Mouse (Mus musculus): Measurements from ENCODE around the gene Gstz1. TPM values are rescaled to one million over a fixed set of nuclear protein-coding genes. Genes with fewer than 3 reads are reported as not detected.

Gene Gstz1
- total and polyA plus RNA-seq, 3 experiments = 19.7 to 27.5 (median 22.3) TPM

GRCm38 (mm10) chr12:87147395-87148089 is 577 bp downstream of the Gstz1 start, which contains the start of gene Pomt2 (continued):
- TF ChIP-seq EP300 (IDR thresholded peaks at IDR 0.05; ENCODE audit: low read length) (no peak), UBTF (IDR thresholded peaks at IDR 0.05; ENCODE audit: low read depth, low read length) (peak; percentile 100), ZC3H11A (IDR thresholded peaks at IDR 0.05; ENCODE audit: low read depth, low read length) (no peak), HCFC1 (IDR thresholded peaks at IDR 0.05; ENCODE audit: low read depth, low read length) (peak; percentile 94), RCOR1 (conservative IDR thresholded peaks at IDR 0.05; ENCODE audit: low read depth, low read length) (no peak), ZKSCAN1 (IDR thresholded peaks at IDR 0.05; ENCODE audit: borderline replicate concordance, low read depth, low read length) (no peak), USF2 (conservative IDR thresholded peaks at IDR 0.05; ENCODE audit: low read depth, low read length) (no peak), KAT2A (IDR thresholded peaks at IDR 0.05; ENCODE audit: insufficient replicate concordance, low read length) (peak; percentile 92), NRF1 (IDR thresholded peaks at IDR 0.05; ENCODE audit: low read depth, low read length) (peak; percentile 78), JUN (IDR thresholded peaks at IDR 0.05; ENCODE audit: insufficient read depth, low read depth, low read length) (no peak), MAX (IDR thresholded peaks at IDR 0.05; ENCODE audit: low read length) (peak; percentile 63), ETS1 (conservative IDR thresholded peaks at IDR 0.05; ENCODE audit: low read depth, low read length) (no peak), ZNF384 (IDR thresholded peaks at IDR 0.05; ENCODE audit: low read depth, low read length) (0 out of 2 replicates have a peak, but pooled peaks have one; percentile 23), TCF12 (IDR thresholded peaks at IDR 0.05; ENCODE audit: low read depth, low read length) (peak; percentile 74), GABPA (IDR thresholded peaks at IDR 0.05; ENCODE audit: insufficient replicate concordance, low read depth, low read length) (peak; percentile 45; the same call in 1 of the 2 replicates), MYC (IDR thresholded peaks at IDR 0.05; ENCODE audit: low read depth, low read length) (peak; percentile 32; the same call in 1 of the 2 replicates), CHD1 (IDR thresholded peaks at IDR 0.05; ENCODE audit: low read depth, low read length) (0 out of 2 replicates have a peak, but pooled peaks have one; percentile 66), IRF4 (IDR thresholded peaks at IDR 0.05; ENCODE audit: low read depth, low read length) (peak; percentile 8; the same call in 1 of the 2 replicates), MAFK (IDR thresholded peaks at IDR 0.05; ENCODE audit: insufficient replicate concordance, low read length) (no peak), E2F4 (IDR thresholded peaks at IDR 0.05; ENCODE audit: insufficient replicate concordance, low read depth, low read length) (0 out of 2 replicates have a peak, but pooled peaks have one; percentile 42), SIN3A (IDR thresholded peaks at IDR 0.05; ENCODE audit: low read length) (peak; percentile 80), NELFE (IDR thresholded peaks at IDR 0.05; ENCODE audit: low read depth, low read length) (peak; percentile 88)

GRCm38 (mm10) chr12:87148136-87148535 is 1.2 kb downstream of the Gstz1 start:
- peak overlapping the region; percentile 72 to 98 (median 85) for H3K4me3 ChIP-seq (replicated peaks in 1 of 3; ENCODE audit: low read depth in 2 of 3, low read length in 2 of 3, poor library complexity in 1 of 3)
- dilution Hi-C loops (cut with MboI; ENCODE audit: extremely low pct_ligation_motif_present, extremely low pct_unique_long_range_greater_than_20kb, low sequenced_read_pairs) = no loop called here
- in situ Hi-C loops (cut with MboI; ENCODE audit: low pct_ligation_motif_present, low pct_unique_long_range_greater_than_20kb, low sequenced_read_pairs) = no loop called here
- H3K9me3 ChIP-seq (replicated peaks; ENCODE audit: low read length) = peaks cover 5% of the 10 kb centered on the region
- DNase-seq (ENCODE audit: extremely low read depth) = no peak
- H3K4me1 ChIP-seq (ENCODE audit: control insufficient read depth in 1 of 2, insufficient read depth in 2 of 2) = peaks cover 0 to 20% of the 10 kb centered on the region in 2 experiments; a peak in 2 of 4 replicates
- no peaks in the 10 kb centered on the region for H3K27me3 ChIP-seq (replicated peaks)
- peak overlapping the region; percentile 76; the same call in 1 of the 2 replicates for H3K27ac ChIP-seq (ENCODE audit: insufficient read depth, low read depth)
- no peak for TF ChIP-seq NELFE (IDR thresholded peaks at IDR 0.05; ENCODE audit: low read depth, low read length)
- TF ChIP-seq TBP (conservative IDR thresholded peaks at IDR 0.05; ENCODE audit: low read depth, low read length) = no peak
- TF ChIP-seq ZMIZ1 (IDR thresholded peaks at IDR 0.05; ENCODE audit: low read depth, low read length) = no peak
- no peak for TF ChIP-seq USF1 (IDR thresholded peaks at IDR 0.05; ENCODE audit: low read depth, low read length)
- no peak for TF ChIP-seq MAZ (IDR thresholded peaks at IDR 0.05; ENCODE audit: low read depth, low read length)
- H3K4me2 ChIP-seq (ENCODE audit: insufficient read depth, low read depth, poor library complexity, severe bottlenecking) = peak overlapping the region; percentile 73
- H3K79me2 ChIP-seq (replicated peaks; ENCODE audit: control insufficient read depth, extremely low read depth, insufficient read depth, poor library complexity, severe bottlenecking) = peaks cover 22% of the 10 kb centered on the region
- H3K9ac ChIP-seq (ENCODE audit: insufficient read depth, low read depth) = peak overlapping the region; percentile 92
- H3K36me3 ChIP-seq (replicated peaks in 1 of 2; ENCODE audit: control insufficient read depth in 1 of 2, insufficient read depth in 1 of 2, low read length in 1 of 2) = peaks cover 3 to 8% of the 10 kb centered on the region in 2 experiments

Data from CH12.LX (cell line).